Mouse (Mus musculus) cortical plate, adult 2 months (tissue): ENCODE data around the gene Ccdc155.

Experiments
- CTCF ChIP-seq: fragments of 200-500 bp; IDR thresholded peaks from 2 replicates; pipeline ENCODE4 v1.5.1; 2011; ENCODE audit warnings: mild to moderate bottlenecking, control low read depth, low read length; ENCODE audit not compliant: insufficient read depth; ENCODE audit errors: extremely low read depth
- POLR2A ChIP-seq: fragments of 200-500 bp; IDR thresholded peaks from 2 replicates; pipeline ENCODE4 v1.6.1; 2011; ENCODE audit warnings: mild to moderate bottlenecking, low read length, control low read depth; ENCODE audit not compliant: insufficient read depth; ENCODE audit errors: extremely low read depth

DNA sequence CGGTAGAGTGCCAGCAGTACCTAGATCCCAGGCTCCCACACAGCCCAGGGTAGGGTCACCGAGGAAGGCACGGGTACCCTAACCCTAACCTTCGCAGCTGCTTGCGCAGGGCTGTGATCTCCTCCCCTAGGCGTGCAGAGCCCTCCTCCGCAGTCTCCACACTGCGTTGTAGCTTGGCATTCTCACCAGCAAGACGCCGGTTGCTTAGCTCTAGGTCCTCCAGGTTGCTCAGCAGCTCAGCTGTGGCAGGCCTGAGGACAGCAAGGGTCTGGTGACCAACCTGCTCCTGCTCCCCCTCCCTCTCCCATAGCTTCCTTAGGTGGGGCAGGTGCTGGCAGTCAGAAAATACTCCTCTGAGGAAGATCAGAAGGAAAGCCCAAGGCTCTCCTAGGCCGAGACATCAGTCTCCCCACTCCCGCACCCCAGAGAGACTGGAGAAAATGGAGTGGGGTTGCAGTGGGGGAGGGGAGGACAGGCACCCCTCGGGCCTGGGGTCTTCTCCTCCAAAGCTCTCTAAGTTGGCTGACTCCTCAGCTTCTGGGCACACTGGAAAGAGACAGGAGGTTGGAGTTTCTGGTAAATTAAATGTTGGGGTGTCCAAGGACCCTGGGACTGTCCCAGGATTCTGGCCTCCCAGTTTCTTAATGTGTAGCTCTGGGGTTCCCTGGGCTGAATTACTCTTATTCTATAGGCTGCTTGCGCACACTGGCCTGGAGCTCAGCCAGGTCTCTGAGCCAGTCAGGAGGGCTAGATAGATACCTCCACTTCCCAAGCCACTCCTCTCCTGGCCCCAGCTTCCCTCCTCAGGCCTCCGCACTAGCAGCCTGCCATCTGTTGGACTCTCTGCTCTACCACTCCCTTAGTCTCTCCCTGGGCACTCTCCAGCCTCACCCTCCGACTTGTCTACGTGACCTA lies 10.6 kb downstream of the Ccdc155 start:
- TF ChIP-seq CTCF (no peak), POLR2A (no peak)
